Mouse (Mus musculus) C2C12 (cell line): ENCODE measurements around the gene Zfp30. TPM values are rescaled to one million over a fixed set of nuclear protein-coding genes. Genes with fewer than 3 reads are reported as not detected.

Experiments
- H3K27me3 ChIP-seq: one replicate; pipeline ENCODE4 v1.6.1; 2011; ENCODE audit not compliant: control insufficient read depth, insufficient read depth, insufficient read length
- H3K36me3 ChIP-seq: one replicate; pipeline ENCODE4 v1.6.1; 2011; ENCODE audit not compliant: control insufficient read depth, insufficient read depth
- H3K4me3 ChIP-seq: one replicate; pipeline ENCODE4 v1.5.1; 2011; ENCODE audit warnings: mild to moderate bottlenecking, control low read depth; ENCODE audit not compliant: poor library complexity, insufficient read depth, severe bottlenecking
- H3K79me2 ChIP-seq: one replicate; pipeline ENCODE4 v1.6.1; 2011; ENCODE audit not compliant: control insufficient read depth, insufficient read depth
- H3K79me3 ChIP-seq: one replicate; pipeline ENCODE4 v1.6.1; 2011; ENCODE audit warnings: low read depth, control low read depth
- H3ac ChIP-seq: one replicate; pipeline ENCODE3; 2011; ENCODE audit warnings: low read depth; ENCODE audit not compliant: control insufficient read depth, insufficient read length
- CEBPB ChIP-seq: IDR thresholded peaks from one replicate; pipeline ENCODE4 v1.6.1; 2011; ENCODE audit warnings: low read depth, mild to moderate bottlenecking, control low read depth, moderate library complexity
- CTCF ChIP-seq: IDR thresholded peaks from one replicate; pipeline ENCODE4 v1.5.1; 2011; ENCODE audit not compliant: control insufficient read depth, insufficient read depth, insufficient read length
- FOSL1 ChIP-seq: IDR thresholded peaks from one replicate; pipeline ENCODE4 v1.8.0; 2011; ENCODE audit warnings: mild to moderate bottlenecking, low read length; ENCODE audit not compliant: poor library complexity, insufficient read depth, severe bottlenecking
- MAX ChIP-seq: IDR thresholded peaks from one replicate; pipeline ENCODE4 v1.6.1; 2011; ENCODE audit warnings: mild to moderate bottlenecking, control low read depth
- MYOD1 ChIP-seq: IDR thresholded peaks from one replicate; pipeline ENCODE4 v1.6.1; 2011; ENCODE audit warnings: low read depth; ENCODE audit not compliant: control insufficient read depth, insufficient read length
- MYOG ChIP-seq: IDR thresholded peaks from one replicate; pipeline ENCODE4 v1.6.1; 2011; ENCODE audit not compliant: control insufficient read depth, insufficient read length; ENCODE audit errors: extremely low read depth
- USF1 ChIP-seq: IDR thresholded peaks from one replicate; pipeline ENCODE4 v1.6.1; 2011; ENCODE audit warnings: low read depth, mild to moderate bottlenecking, control low read depth, moderate library complexity
- microRNA-seq: library from miRNA; unstranded; fragments of <30 nt; microRNA quantifications from one replicate; pipeline ENCODE4, GENCODE M21; 2019; ENCODE audit warnings: borderline microRNAs expressed
- polyA plus RNA-seq: library from polyadenylated mRNA; unstranded; fragments of >200 nt; fragmentation: generic; extraction: Trizol; gene quantifications from one replicate; pipeline ENCODE4 v1.2.1, GENCODE M21; 2012; ENCODE audit warnings: missing spikeins

Zfp30 gene
- polyA plus RNA-seq, 1 experiment = 1.4 TPM

- Histone ChIP-seq H3ac (no peak overlapping the region), H3K36me3 (no peaks in the 10 kb centered on the region), H3K79me3 (no peaks in the 10 kb centered on the region), H3K79me2 (no peaks in the 10 kb centered on the region), H3K27me3 (no peaks in the 10 kb centered on the region), H3K4me3 (no peak overlapping the region)
- TF ChIP-seq CTCF = no peak
- TF ChIP-seq CEBPB = no peak
- no peak for TF ChIP-seq MAX
- no peak for TF ChIP-seq FOSL1
Observed at GRCm38 (mm10) chr7:29839256-29839655, 55.5 kb downstream of the Zfp30 start.

- Histone ChIP-seq H3K36me3 (no peaks in the 10 kb centered on the region), H3K4me3 (no peak overlapping the region), H3ac (no peak overlapping the region), H3K79me2 (no peaks in the 10 kb centered on the region), H3K79me3 (no peaks in the 10 kb centered on the region), H3K27me3 (no peaks in the 10 kb centered on the region)
- TF ChIP-seq MYOD1 = no peak
- no peak for TF ChIP-seq MYOG
- no peak for TF ChIP-seq CTCF
- TF ChIP-seq USF1 = no peak
- TF ChIP-seq CEBPB = no peak
- no peak for TF ChIP-seq FOSL1
- no peak for TF ChIP-seq MAX
Observed at GRCm38 (mm10) chr7:29842105-29842504, 58.3 kb downstream of the Zfp30 start.

Small RNAs within 50 kb of the gene (microRNA-seq; reads per million reads assigned to microRNA genes)
- 2.8 reads per million, percentile 44 among the genes with 10 or more reads in this experiment for gene Mir1964

Other genes with a start within 250 kb of the Zfp30 start
- gene Catsperg2, start 57.0 kb upstream of the Zfp30 start, polyA plus RNA-seq = not detected
- gene Zfp84, start 15.4 kb upstream of the Zfp30 start, polyA plus RNA-seq = 3.0 TPM
- 2.5 TPM for gene Zfp790, start 32.1 kb downstream of the Zfp30 start, polyA plus RNA-seq
- gene Zfp940, start 69.7 kb downstream of the Zfp30 start, polyA plus RNA-seq = 1.0 TPM
- gene Zfp420, start 76.0 kb downstream of the Zfp30 start, polyA plus RNA-seq = 0.78 TPM
- gene Zfp27, start 122.6 kb downstream of the Zfp30 start, polyA plus RNA-seq = 3.0 TPM
- gene Zfp383, start 124.2 kb downstream of the Zfp30 start, polyA plus RNA-seq = 1.8 TPM
- 1.9 TPM for gene Zfp74, start 170.1 kb downstream of the Zfp30 start, polyA plus RNA-seq
- gene Zfp568, start 200.0 kb downstream of the Zfp30 start, polyA plus RNA-seq = 11.0 TPM